Mouse (Mus musculus) left cerebral cortex, adult 2 months (tissue): Measurements from ENCODE around the gene Tmem72. TPM values are rescaled to one million over a fixed set of nuclear protein-coding genes. Genes with fewer than 3 reads are reported as not detected.

Experiments used
- DNase-seq, 2 experiments: peaks; one replicate each; pipeline ENCODE4 v3.0.0; 2021 to 2022; ENCODE audit warnings: low spot score in 2 of 2, mixed read lengths in 1 of 2; ENCODE audit errors: extremely low spot score in 1 of 2
- H3K27ac ChIP-seq: fragments of 200-600 bp; 2 replicates; pipeline ENCODE4 v1.8.1; 2022
- H3K4me3 ChIP-seq: fragments of 200-600 bp; 2 replicates; pipeline ENCODE4 v1.8.1; 2022
- CTCF ChIP-seq: fragments of 200-600 bp; IDR thresholded peaks from 2 replicates; pipeline ENCODE4 v1.8.1; 2022; ENCODE audit warnings: antibody characterized with exemption, mild to moderate bottlenecking, moderate library complexity
- intact Hi-C: fragments of 180-260 bp; cut with DNase I; formaldehyde crosslinking; loops from one replicate; pipeline ENCODE4 v1.15.1; 2025
- total RNA-seq, 2 experiments: library from RNA; stranded (reverse); gene quantifications; 2 replicates each; pipeline ENCODE4 v1.2.3; 2021

Tmem72 gene
- total RNA-seq, 2 experiments from 2014 or later: 0.29 to 0.58 TPM

DNA sequence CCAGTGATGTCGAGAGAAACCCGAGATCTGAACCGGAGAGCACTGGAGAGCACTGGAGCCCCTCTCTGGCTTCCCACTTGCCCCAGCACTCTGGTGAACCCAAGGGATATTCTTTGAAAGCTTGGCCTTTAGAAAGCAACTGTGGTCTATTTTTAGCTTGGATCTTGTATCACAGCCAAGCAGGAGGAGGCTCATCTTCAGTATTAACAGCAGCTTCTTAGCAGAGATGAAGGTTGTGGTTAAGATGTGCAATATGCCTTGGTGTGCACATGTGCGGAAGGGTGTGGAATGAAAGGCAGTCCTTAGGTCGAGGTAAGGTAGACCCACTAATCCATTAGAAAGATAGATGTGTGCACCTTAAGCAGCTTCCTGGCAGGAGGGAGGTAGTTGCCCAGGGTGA is 2.1 kb downstream of the Tmem72 start:
- no peak for TF ChIP-seq CTCF
- no peak overlapping the region for H3K27ac ChIP-seq
- H3K4me3 ChIP-seq: no peak overlapping the region
- DNase-seq: no peak
- intact Hi-C loops: no loop called here

GRCm38 (mm10) chr6:116713966-116714365 is 2.7 kb downstream of the Tmem72 start:
- TF ChIP-seq CTCF: no peak
- no peak for DNase-seq
- Histone ChIP-seq H3K4me3 (no peak overlapping the region), H3K27ac (no peak overlapping the region)
- intact Hi-C loops: no loop called here

GRCm38 (mm10) chr6:116712503-116712902 is 4.2 kb downstream of the Tmem72 start:
- intact Hi-C loops: no loop called here
- Histone ChIP-seq H3K27ac (no peak overlapping the region), H3K4me3 (no peak overlapping the region)
- no peak for TF ChIP-seq CTCF
- DNase-seq: no peak

DNA sequence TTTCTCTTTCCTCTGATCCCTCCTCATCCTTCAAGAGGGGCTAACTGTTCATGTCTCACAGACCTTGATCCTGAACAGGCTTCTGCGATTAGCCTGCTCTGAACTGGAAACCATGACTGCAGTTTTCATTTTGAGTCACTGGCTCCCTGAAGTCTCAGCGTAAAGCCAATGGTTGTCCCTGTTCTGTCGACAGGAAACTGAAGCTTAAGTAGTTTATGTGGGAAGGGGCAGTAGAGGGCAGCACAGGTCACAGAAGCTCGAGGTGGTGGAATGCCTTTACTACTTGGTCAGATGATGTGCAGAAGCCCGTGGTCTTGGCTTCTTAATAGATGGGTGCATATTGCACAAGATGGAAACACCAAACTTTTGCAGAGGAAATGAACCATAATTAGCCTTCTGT is 4.7 kb downstream of the Tmem72 start:
- intact Hi-C loops: no loop called here
- no peak for DNase-seq
- Histone ChIP-seq H3K4me3 (no peak overlapping the region), H3K27ac (no peak overlapping the region)
- no peak; the same call in 1 of the 2 replicates for TF ChIP-seq CTCF

GRCm38 (mm10) chr6:116704320-116704719 is 12.4 kb downstream of the Tmem72 start:
- H3K27ac ChIP-seq: no peak overlapping the region
- H3K4me3 ChIP-seq: no peak overlapping the region
- intact Hi-C loops: no loop called here
- TF ChIP-seq CTCF: no peak
- DNase-seq: no peak

DNA sequence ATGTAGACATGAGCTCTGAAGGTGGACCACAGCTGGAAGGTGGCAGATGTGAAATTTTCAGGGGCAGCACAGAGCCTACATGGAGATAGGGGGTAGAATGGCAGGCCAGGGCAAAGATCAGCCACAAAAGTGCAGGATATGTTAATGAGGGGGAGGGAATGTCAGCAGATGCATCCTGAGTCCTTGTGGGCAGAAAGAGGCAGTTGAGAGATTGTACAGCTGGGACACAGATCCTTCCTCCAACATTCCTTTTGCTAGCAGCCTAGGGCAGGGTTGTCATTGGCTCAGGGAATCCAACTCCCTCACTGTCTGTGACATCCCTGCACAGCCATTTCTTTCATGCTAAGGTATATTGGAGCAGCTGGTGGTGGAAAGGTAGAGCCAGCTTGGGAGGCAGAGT is 15.9 kb downstream of the Tmem72 start:
- no peak overlapping the region for H3K27ac ChIP-seq
- DNase-seq: no peak
- no peak for TF ChIP-seq CTCF
- intact Hi-C loops: no loop called here
- H3K4me3 ChIP-seq: no peak overlapping the region

DNA sequence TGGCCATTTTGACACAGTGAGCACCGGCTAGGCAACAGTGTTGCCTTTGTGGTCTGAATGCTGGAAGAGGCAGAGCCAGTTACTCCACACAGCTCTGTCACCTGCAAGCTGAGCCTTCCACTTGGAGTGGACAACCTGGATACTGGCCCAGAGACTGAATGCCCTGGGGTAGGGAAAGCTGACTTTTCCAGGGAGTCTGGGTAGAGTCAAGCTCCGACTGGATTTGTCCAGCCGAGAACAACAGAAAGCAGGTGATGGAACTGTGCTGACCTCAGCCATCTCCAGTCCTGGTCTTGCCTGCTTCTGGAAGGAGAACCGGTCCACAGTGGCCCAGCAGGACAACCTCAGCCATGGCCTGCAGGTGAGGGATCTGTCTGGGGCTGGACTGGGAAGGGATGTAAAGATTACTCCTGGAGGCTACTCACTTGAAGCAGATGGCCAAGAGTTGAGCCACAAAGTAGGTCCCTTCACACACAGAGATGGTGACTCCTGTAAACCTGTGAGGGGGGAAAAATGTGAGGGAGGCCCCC is 18.8 kb downstream of the Tmem72 start:
- Histone ChIP-seq H3K27ac (no peak overlapping the region), H3K4me3 (no peak overlapping the region)
- no peak for TF ChIP-seq CTCF
- intact Hi-C loops: loop anchor here (1.0 kb wide), 1 partner anchor 43 kb away; no protein-coding TSS in a partner anchor
- DNase-seq: no peak

DNA sequence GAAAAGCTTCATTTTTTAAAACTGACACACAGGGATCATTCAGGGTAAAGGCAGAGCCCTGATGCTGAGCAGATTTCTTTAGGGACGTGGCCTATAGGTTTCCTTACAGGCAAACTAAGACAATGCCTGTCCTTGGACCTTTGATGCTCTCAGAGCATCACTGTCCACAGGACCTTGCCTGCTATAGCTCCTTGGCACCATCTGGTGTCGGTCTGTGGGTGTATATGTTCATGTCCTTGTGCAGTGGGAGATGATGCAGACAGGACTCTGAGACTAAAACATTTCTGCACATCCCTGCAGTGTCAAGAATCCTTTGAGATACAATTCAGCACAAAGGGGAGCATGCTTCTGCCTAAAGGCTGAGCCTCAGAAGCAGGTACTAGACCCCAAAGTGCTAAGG is 19.3 kb downstream of the Tmem72 start:
- intact Hi-C loops: loop anchor here (1.0 kb wide), 1 partner anchor 42 kb away; no protein-coding TSS in a partner anchor

DNA sequence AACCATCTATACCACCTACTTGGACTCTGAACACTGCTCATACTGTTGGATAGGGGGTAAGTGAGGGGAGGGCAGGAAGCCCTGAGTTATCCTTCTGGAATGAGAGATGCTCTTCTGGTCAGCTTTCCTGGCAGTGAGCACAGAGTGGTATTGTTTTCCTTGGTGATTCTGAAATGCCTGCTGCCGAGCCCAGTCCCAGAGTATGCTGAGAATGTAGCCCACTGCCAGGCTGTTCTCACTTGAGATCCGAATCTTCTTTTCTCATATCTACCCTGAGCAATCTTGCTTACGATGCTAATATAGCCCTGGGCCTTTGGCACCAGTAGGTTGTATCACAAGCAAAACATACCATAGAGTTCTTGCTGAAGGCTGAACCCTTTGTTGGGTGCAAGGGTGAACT is 22.4 kb downstream of the Tmem72 start:
- DNase-seq: no peak
- TF ChIP-seq CTCF: no peak

More for the DNA sequence above, 19.3 kb downstream of the Tmem72 start:
- peak; percentile 41 for TF ChIP-seq CTCF
- DNase-seq: no peak
- Histone ChIP-seq H3K27ac (no peak overlapping the region), H3K4me3 (no peak overlapping the region)

GRCm38 (mm10) chr6:116693639-116694038 is 23.1 kb downstream of the Tmem72 start:
- intact Hi-C loops: no loop called here
- DNase-seq: no peak
- no peak overlapping the region for H3K27ac ChIP-seq

More for the DNA sequence above, 22.4 kb downstream of the Tmem72 start:
- Histone ChIP-seq H3K4me3 (no peak overlapping the region), H3K27ac (no peak overlapping the region)
- intact Hi-C loops: no loop called here

GRCm38 (mm10) chr6:116682317-116682716 is 34.4 kb downstream of the Tmem72 start:
- H3K27ac ChIP-seq: no peak overlapping the region
- no peak for TF ChIP-seq CTCF
- no peak overlapping the region for H3K4me3 ChIP-seq
- DNase-seq: no peak
- intact Hi-C loops: no loop called here

More at GRCm38 (mm10) chr6:116693639-116694038, 23.1 kb downstream of the Tmem72 start:
- no peak for TF ChIP-seq CTCF
- no peak overlapping the region for H3K4me3 ChIP-seq

DNA sequence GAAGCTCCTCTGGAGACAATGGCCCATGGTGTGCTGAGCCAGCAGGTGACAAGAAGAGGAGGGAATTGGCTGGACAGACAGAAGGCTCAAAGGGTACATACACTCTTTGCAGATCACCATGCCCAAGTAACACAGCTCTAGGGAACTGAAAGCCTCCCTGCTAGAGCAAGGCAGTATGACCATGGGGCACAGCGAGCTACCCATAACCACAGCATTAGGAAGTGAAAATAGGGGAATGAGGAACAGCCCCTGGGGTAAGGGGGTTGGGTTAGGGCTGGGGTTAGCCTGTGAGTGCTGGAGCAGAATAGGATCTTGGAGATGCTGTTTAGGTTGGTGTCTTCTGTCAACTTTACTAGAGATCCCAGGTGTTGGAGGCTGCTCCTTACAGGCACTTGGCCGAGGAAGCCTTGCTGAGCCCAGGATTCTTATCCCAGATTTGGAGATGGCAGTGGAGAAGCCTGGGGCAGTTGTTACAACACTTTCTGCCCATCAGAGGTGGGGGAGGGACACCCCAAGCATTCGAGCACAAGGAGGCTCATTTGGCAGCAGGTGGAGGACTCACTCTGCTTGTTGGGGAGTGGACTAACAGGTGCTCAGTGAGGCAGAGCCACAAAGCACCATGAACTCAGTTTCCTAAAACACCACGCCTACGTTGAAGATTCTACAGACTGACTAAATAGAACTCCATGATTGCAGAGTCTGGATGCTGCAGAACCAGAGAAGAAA is 37.0 kb downstream of the Tmem72 start:
- TF ChIP-seq CTCF: no peak
- no peak for DNase-seq

GRCm38 (mm10) chr6:116677321-116677720 is 39.4 kb downstream of the Tmem72 start:
- intact Hi-C loops: no loop called here
- no peak for TF ChIP-seq CTCF
- H3K27ac ChIP-seq: no peak overlapping the region
- no peak overlapping the region for H3K4me3 ChIP-seq
- DNase-seq: no peak

More for the DNA sequence above, 37.0 kb downstream of the Tmem72 start:
- no peak overlapping the region for H3K27ac ChIP-seq
- intact Hi-C loops: no loop called here
- no peak overlapping the region for H3K4me3 ChIP-seq
